Mouse (Mus musculus) liver, embryonic 14.5 days (tissue): Measurements from ENCODE around the gene Nmnat1. TPM values are rescaled to one million over a fixed set of nuclear protein-coding genes. Genes with fewer than 3 reads are reported as not detected.

ENCODE experiments used
- ATAC-seq: fragments of 200-750 bp; cut with Nextera tagmentation; 2 replicates; pipeline ENCODE4 v1.8.0; 2017; ENCODE audit warnings: moderate number of reproducible peaks, mild to moderate bottlenecking, moderate library complexity; ENCODE audit not compliant: insufficient read depth
- DNase-seq, 3 experiments: peaks; one replicate each; pipeline ENCODE4 v3.0.0-alpha.2; 2012 to 2013; ENCODE audit warnings: low read depth in 3 of 3, low spot score in 3 of 3
- H3K27ac ChIP-seq: fragments of 300-500 bp; sonication (generic); 2 replicates; pipeline ENCODE4 v1.5.1; 2014; ENCODE audit warnings: moderate library complexity, mild to moderate bottlenecking, control low read depth, inconsistent platforms
- H3K27me3 ChIP-seq: fragments of 300-500 bp; sonication (generic); 2 replicates; pipeline ENCODE4 v1.6.1; 2014; ENCODE audit warnings: mild to moderate bottlenecking, low read length, moderate library complexity; ENCODE audit not compliant: control insufficient read depth, insufficient read depth
- H3K36me3 ChIP-seq: fragments of 300-500 bp; sonication (generic); replicated peaks from 2 replicates; pipeline ENCODE4 v1.6.1; 2014; ENCODE audit warnings: low read depth; ENCODE audit not compliant: control insufficient read depth, insufficient read depth
- H3K4me1 ChIP-seq, 2 experiments: fragments of 200-500 bp in 1 of 2; fragments of 300-500 bp in 1 of 2; sonication (generic) in 1 of 2; replicated peaks; 2 replicates each; pipeline ENCODE4 v1.6.1; 2012 to 2014; ENCODE audit warnings: antibody characterized with exemption in 1 of 2, inconsistent platforms in 1 of 2, low read length in 1 of 2; ENCODE audit not compliant: control insufficient read depth in 2 of 2, insufficient read depth in 2 of 2
- H3K4me2 ChIP-seq: fragments of 300-500 bp; sonication (generic); 2 replicates; pipeline ENCODE4 v1.6.1; 2014; ENCODE audit warnings: low read depth, mild to moderate bottlenecking, control low read depth, moderate library complexity
- H3K4me3 ChIP-seq, 2 experiments: fragments of 200-500 bp in 1 of 2; fragments of 300-500 bp in 1 of 2; sonication (generic) in 1 of 2; 2 replicates each; pipeline ENCODE4 v1.5.1; 2012 to 2014; ENCODE audit warnings: low read depth in 2 of 2, low read length in 2 of 2, mild to moderate bottlenecking in 2 of 2, control low read depth in 1 of 2, inconsistent platforms in 1 of 2, moderate library complexity in 1 of 2; ENCODE audit not compliant: insufficient read depth in 1 of 2
- H3K9ac ChIP-seq: fragments of 300-500 bp; sonication (generic); replicated peaks from 2 replicates; pipeline ENCODE4 v1.6.1; 2014; ENCODE audit warnings: mild to moderate bottlenecking, control low read depth, moderate library complexity
- H3K9me3 ChIP-seq: fragments of 300-500 bp; sonication (generic); 2 replicates; pipeline ENCODE4 v1.6.1; 2016; ENCODE audit warnings: low read length, mixed read lengths; ENCODE audit not compliant: control insufficient read depth
- CTCF ChIP-seq: IDR thresholded peaks from 2 replicates; pipeline ENCODE4 v1.5.1; 2016; ENCODE audit warnings: antibody characterized with exemption, low read depth, control low read depth
- EP300 ChIP-seq: IDR thresholded peaks from 2 replicates; pipeline ENCODE4 v1.6.1; 2016; ENCODE audit warnings: antibody characterized with exemption, low read depth
- WGBS: fragments of 180-500 bp; shearing (Covaris S2); extraction: QIAGEN DNeasy Blood & Tissue Kit; methylation state at CpG from one replicate; pipeline ENCODE4 v1.1.7; 2014; ENCODE audit not compliant: insufficient replicate concordance; 5-methylcytosine and 5-hydroxymethylcytosine counted together
- polyA plus RNA-seq, 2 experiments: library from polyadenylated mRNA; depleted of rRNA in 1 of 2; stranded (reverse) in 1 of 2; unstranded in 1 of 2; fragments of >200 nt; fragmentation: Nextera tagmentation in 1 of 2; extraction: Ambion mirVana in 1 of 2; gene quantifications; 2 replicates each; pipeline versions ENCODE4 v1.2.1 to v1.2.3; 2012 to 2014

The Nmnat1 gene
- polyA plus RNA-seq, 2 experiments = 3.8 to 4.7 TPM

GRCm38 (mm10) chr4:149504858-149505257 lies 19.9 kb upstream of the Nmnat1 start:
- no peak overlapping the region for H3K4me3 ChIP-seq
- TF ChIP-seq EP300 = no peak
- TF ChIP-seq CTCF = no peak
- H3K9me3 ChIP-seq = no peaks in the 10 kb centered on the region
- H3K27me3 ChIP-seq = no peaks in the 10 kb centered on the region
- ATAC-seq (no peak), DNase-seq (no peak)
- H3K4me1 ChIP-seq = no peaks in the 10 kb centered on the region
- WGBS = 15% methylated on average over 3 of the region's 3 CpGs
- H3K9ac ChIP-seq = no peak overlapping the region
- no peak overlapping the region for H3K4me2 ChIP-seq
- no peak overlapping the region for H3K27ac ChIP-seq
- H3K36me3 ChIP-seq = no peaks in the 10 kb centered on the region; the same call in 1 of the 2 replicates

- DNase-seq = no peak
Measured at GRCm38 (mm10) chr4:149504363-149504762, 19.4 kb upstream of the Nmnat1 start.

GRCm38 (mm10) chr4:149499790-149500189 lies 14.8 kb upstream of the Nmnat1 start:
- H3K9me3 ChIP-seq = no peaks in the 10 kb centered on the region
- H3K4me3 ChIP-seq = no peak overlapping the region
- H3K27me3 ChIP-seq = no peaks in the 10 kb centered on the region
- peaks cover 7% of the 10 kb centered on the region for H3K36me3 ChIP-seq
- DNase-seq (no peak), ATAC-seq (no peak)
- no peak overlapping the region for H3K4me2 ChIP-seq
- no peak overlapping the region for H3K9ac ChIP-seq
- no peaks in the 10 kb centered on the region for H3K4me1 ChIP-seq
- TF ChIP-seq EP300 = no peak
- TF ChIP-seq CTCF = no peak
- H3K27ac ChIP-seq = no peak overlapping the region
- 43% methylated on average over 5 of the region's 5 CpGs for WGBS

More at GRCm38 (mm10) chr4:149504363-149504762, 19.4 kb upstream of the Nmnat1 start:
- no peak overlapping the region for H3K4me2 ChIP-seq
- no peak for ATAC-seq
- WGBS = 63% methylated on average over 5 of the region's 5 CpGs
- H3K27ac ChIP-seq = no peak overlapping the region
- no peaks in the 10 kb centered on the region for H3K4me1 ChIP-seq
- no peaks in the 10 kb centered on the region for H3K27me3 ChIP-seq
- no peaks in the 10 kb centered on the region; the same call in 1 of the 2 replicates for H3K36me3 ChIP-seq
- H3K4me3 ChIP-seq = no peak overlapping the region
- TF ChIP-seq EP300 = no peak
- no peak for TF ChIP-seq CTCF
- H3K9ac ChIP-seq = no peak overlapping the region
- H3K9me3 ChIP-seq = no peaks in the 10 kb centered on the region

GRCm38 (mm10) chr4:149498901-149499300 lies 13.9 kb upstream of the Nmnat1 start:
- Histone ChIP-seq H3K4me1 (no peaks in the 10 kb centered on the region), H3K9me3 (no peaks in the 10 kb centered on the region), H3K9ac (no peak overlapping the region), H3K4me2 (no peak overlapping the region), H3K36me3 (peaks cover 11% of the 10 kb centered on the region), H3K27me3 (no peaks in the 10 kb centered on the region), H3K27ac (no peak overlapping the region), H3K4me3 (no peak overlapping the region)
- DNase-seq (no peak), ATAC-seq (no peak)
- TF ChIP-seq CTCF = no peak
- TF ChIP-seq EP300 = no peak
- 66% methylated on average over 8 of the region's 8 CpGs for WGBS

- Histone ChIP-seq H3K27me3 (no peaks in the 10 kb centered on the region), H3K9me3 (no peaks in the 10 kb centered on the region), H3K9ac (no peak overlapping the region), H3K4me1 (no peaks in the 10 kb centered on the region), H3K4me2 (no peak overlapping the region), H3K27ac (no peak overlapping the region), H3K4me3 (no peak overlapping the region), H3K36me3 (peaks cover 13% of the 10 kb centered on the region)
- TF ChIP-seq CTCF (no peak), EP300 (no peak)
- WGBS = 77% methylated on average over 2 of the region's 2 CpGs
- no peak for ATAC-seq
- no peak for DNase-seq
Measured at GRCm38 (mm10) chr4:149496612-149497011, 11.6 kb upstream of the Nmnat1 start.

- WGBS = 89% methylated on average over 3 of the region's 3 CpGs
- DNase-seq = no peak
- no peak for ATAC-seq
- 0 out of 4 replicates have a peak, but pooled peaks cover under 1 to 2% of the 10 kb centered on the region in 2 experiments for H3K4me1 ChIP-seq
- H3K4me2 ChIP-seq = no peak overlapping the region
- TF ChIP-seq CTCF (peak; percentile 42), EP300 (no peak)
- H3K27ac ChIP-seq = no peak overlapping the region
- H3K36me3 ChIP-seq = peaks cover 18% of the 10 kb centered on the region
- H3K9ac ChIP-seq = no peak overlapping the region
- H3K4me3 ChIP-seq = no peak overlapping the region
- no peaks in the 10 kb centered on the region for H3K9me3 ChIP-seq
- no peaks in the 10 kb centered on the region for H3K27me3 ChIP-seq
Measured at GRCm38 (mm10) chr4:149491151-149491550, 6.1 kb upstream of the Nmnat1 start.
